Comparison of ENCODE assay signal across 8 mouse cellular contexts in genomic region chr5:102844731-102845598, GRCm38 (mm10).
DNase-seq lines count a peak whose midpoint lies in the region; ATAC-seq and TF ChIP-seq lines count a peak whose summit lies in the region.

No protein-coding gene starts in this region.

- H3K4me3 ChIP-seq in cortical plate, adult 2 months (ENCODE audit: insufficient read depth, low read length), result peak overlapping the region; percentile 43
- peak overlapping the region; percentile 43 for H3K4me3 ChIP-seq in hindbrain, postnatal 0 days (ENCODE audit: low read length)

- TF ChIP-seq CTCF in cortical plate, adult 2 months (IDR thresholded peaks at IDR 0.05; ENCODE audit: extremely low read depth, insufficient read depth, low read length), result no peak
- TF ChIP-seq CTCF in hindbrain, postnatal 0 days (IDR thresholded peaks at IDR 0.05; ENCODE audit: low read depth), result peak; percentile 42

- under 1% methylated on average over 20 of the region's 21 CpGs for whole genome bisulfite sequencing in hindbrain, postnatal 0 days

- H3K27me3 ChIP-seq in hindbrain, postnatal 0 days (ENCODE audit: insufficient read depth, low read length), result no peaks in the 10 kb centered on the region

- peak overlapping the region; percentile 53 for H3K9ac ChIP-seq in hindbrain, postnatal 0 days (replicated peaks; ENCODE audit: low read length)

- no peaks in the 10 kb centered on the region for H3K9me3 ChIP-seq in hindbrain, postnatal 0 days (ENCODE audit: low read length)

- ATAC-seq in hindbrain, postnatal 0 days, result peak; percentile 96
- no peak for ATAC-seq in CD4-positive, CD25-positive, alpha-beta regulatory T cell, adult 4 months

- H3K4me1 ChIP-seq in cortical plate, adult 2 months (ENCODE audit: control insufficient read depth, insufficient read depth, low read length), result no peaks in the 10 kb centered on the region
- no peaks in the 10 kb centered on the region; the same call in none of the 2 replicates for H3K4me1 ChIP-seq in hindbrain, postnatal 0 days (ENCODE audit: insufficient read depth, low read length)

- peak; percentile 57 to 59 for DNase-seq in adrenal gland, adult 18-20 months (ENCODE audit: low spot score in 2 of 2)
- peak; percentile 86 for DNase-seq in gastrocnemius, postnatal 10 days
- DNase-seq in hindbrain, postnatal 0 days (ENCODE audit: low spot score), result peak; percentile 88
- peak; percentile 80 to 84 for DNase-seq in left cerebral cortex, adult 18-20 months (ENCODE audit: low spot score in 2 of 2)
- peak; percentile 72 for DNase-seq in lung, postnatal 25 days (ENCODE audit: low spot score)
- DNase-seq in right cerebral cortex, adult 18-20 months, result peak; percentile 91

- peak overlapping the region; percentile 67 for H3K4me2 ChIP-seq in hindbrain, postnatal 0 days (ENCODE audit: low read depth, low read length)

- TF ChIP-seq POLR2A in cortical plate, adult 2 months (IDR thresholded peaks at IDR 0.05; ENCODE audit: extremely low read depth, insufficient read depth, low read length), result peak; percentile 30; the same call in 1 of the 2 replicates

- no peaks in the 10 kb centered on the region for H3K36me3 ChIP-seq in hindbrain, postnatal 0 days (ENCODE audit: insufficient read depth, low read length)

- 0 out of 2 replicates have a peak overlapping the region, but pooled peaks have one; percentile 9 for H3K27ac ChIP-seq in cortical plate, adult 2 months (ENCODE audit: insufficient read depth, low read length)
- peak overlapping the region; percentile 80 for H3K27ac ChIP-seq in hindbrain, postnatal 0 days
